Mouse (Mus musculus) brain, adult 2 months (tissue): ENCODE measurements around the gene Gm10203.

Experiments
- DNase-seq: peaks from one replicate; pipeline ENCODE4 v3.0.0; 2011; ENCODE audit warnings: low read depth, low spot score

The Gm10203 gene

GRCm38 (mm10) chr6:149179064-149179463 lies 49.1 kb downstream of the Gm10203 start:
- no peak for DNase-seq
